Mouse (Mus musculus) activated CD4-positive, CD25-positive, alpha-beta regulatory T cell (primary cell): ENCODE measurements around the gene Irf1. TPM values are rescaled to one million over a fixed set of nuclear protein-coding genes. Genes with fewer than 3 reads are reported as not detected.

Source experiments
- polyA plus RNA-seq, 2 experiments: library from polyadenylated mRNA; unstranded; fragments of 100-300 nt; shearing (Covaris generic); gene quantifications; one replicate each; pipeline ENCODE4 v1.2.1; 2017

Gene Irf1
- polyA plus RNA-seq, result 100 to 1,000 TPM; 403 to 437 TPM

DNA sequence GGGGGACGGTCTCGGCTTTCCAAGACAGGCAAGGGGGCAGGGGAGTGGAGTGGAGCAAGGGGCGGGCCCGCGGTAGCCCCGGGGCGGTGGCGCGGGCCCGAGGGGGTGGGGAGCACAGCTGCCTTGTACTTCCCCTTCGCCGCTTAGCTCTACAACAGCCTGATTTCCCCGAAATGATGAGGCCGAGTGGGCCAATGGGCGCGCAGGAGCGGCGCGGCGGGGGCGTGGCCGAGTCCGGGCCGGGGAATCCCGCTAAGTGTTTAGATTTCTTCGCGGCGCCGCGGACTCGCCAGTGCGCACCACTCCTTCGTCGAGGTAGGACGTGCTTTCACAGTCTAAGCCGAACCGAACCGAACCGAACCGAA, at the start of gene Irf1:
Gene Irf1, plus strand, starts transcription at position 255 of the 365 bp plus-strand sequence.

DNA sequence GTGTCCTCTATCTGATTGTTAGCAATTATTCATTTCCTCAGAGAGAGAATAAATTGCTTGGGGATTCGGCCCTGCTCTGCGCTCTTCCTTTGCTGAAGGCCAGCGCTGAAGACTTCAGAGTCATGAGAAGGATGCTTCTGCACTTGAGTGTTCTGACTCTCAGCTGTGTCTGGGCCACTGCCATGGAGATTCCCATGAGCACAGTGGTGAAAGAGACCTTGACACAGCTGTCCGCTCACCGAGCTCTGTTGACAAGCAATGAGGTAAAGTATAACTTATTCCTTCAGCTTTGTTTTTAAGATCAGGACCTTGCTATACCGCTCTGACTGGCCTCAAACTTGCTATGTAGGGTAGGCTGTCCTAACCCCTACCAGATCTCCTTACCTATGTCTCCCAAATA, 49.1 kb upstream of the Irf1 start, which contains the start of gene Il5:
Gene Il5, plus strand, starts transcription at position 80 of the 400 bp plus-strand sequence.

DNA sequence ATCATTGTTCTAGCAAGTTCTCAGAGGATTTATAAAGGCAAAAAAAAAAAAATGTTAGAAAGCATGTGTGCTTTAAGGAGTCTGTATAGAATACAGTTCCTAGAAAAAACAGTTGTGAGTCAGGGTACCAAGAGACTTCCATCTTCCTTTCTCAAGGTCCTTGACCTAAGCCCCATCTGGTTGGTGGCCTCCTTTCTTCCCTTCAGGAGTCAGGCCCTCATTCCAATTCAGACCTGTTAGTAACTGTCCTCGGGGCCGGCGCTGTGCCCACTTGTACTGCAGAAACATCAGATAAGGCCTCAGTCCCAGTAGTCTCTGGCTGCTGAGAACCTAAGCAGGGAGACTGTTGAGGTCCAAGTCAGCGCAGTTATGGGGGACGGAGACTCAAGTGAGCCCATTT, 3.3 kb downstream of the Irf1 start, which contains the start of gene Gm17334:
Gene Gm17334, minus strand, starts transcription at position 101 of the 400 bp plus-strand sequence.

Other genes with a start within 250 kb of the Irf1 start
- 10 to 100 TPM in 1 of 2 experiments, 1 to 10 TPM in 1; 4.8 to 13.8 TPM for gene Kif3a, start 202.6 kb upstream of the Irf1 start, polyA plus RNA-seq
- gene Il4, start 151.3 kb upstream of the Irf1 start, polyA plus RNA-seq, result 10 to 100 TPM in 1 of 2 experiments, 1 to 10 TPM in 1; 4.2 to 84.2 TPM
- 1 to 10 TPM in 1 of 2 experiments, not detected in 1; 1.5 TPM for gene Il13, start 135.3 kb upstream of the Irf1 start, polyA plus RNA-seq
- gene Rad50, start 62.7 kb upstream of the Irf1 start, polyA plus RNA-seq, result 10 to 100 TPM; 35.8 to 42.6 TPM
- gene Il5, start 49.2 kb upstream of the Irf1 start, polyA plus RNA-seq, result 1 to 10 TPM in 1 of 2 experiments, not detected in 1; 2.2 TPM
- 1 to 10 TPM; 2.8 to 3.0 TPM for gene Gm17334, start 3.2 kb downstream of the Irf1 start, polyA plus RNA-seq
- gene Gm12216, start 89.2 kb downstream of the Irf1 start, polyA plus RNA-seq, result 10 to 100 TPM; 41.9 to 52.3 TPM
- gene Slc22a5, start 121.6 kb downstream of the Irf1 start, polyA plus RNA-seq, result 10 to 100 TPM; 17.8 to 19.1 TPM
- 1 to 10 TPM in 1 of 2 experiments, under 1 TPM in 1; 0.26 to 1.2 TPM for gene Slc22a21, start 210.3 kb downstream of the Irf1 start, polyA plus RNA-seq